Mouse (Mus musculus) induced T-regulatory cell, adult 2 months (primary cell): ENCODE measurements around the gene Aar2.
A peak's percentile ranks its signal among the peaks of the same experiment; 100 is the strongest.

ENCODE experiments used
- DNase-seq: peaks from one replicate; pipeline ENCODE4 v3.0.0-alpha.2; 2012; ENCODE audit warnings: low read depth

Gene Aar2

GRCm38 (mm10) chr2:156568647-156569046, 21.3 kb downstream of the Aar2 start:
- DNase-seq, result no peak

- no peak for DNase-seq
Measured at GRCm38 (mm10) chr2:156569261-156569660, 21.9 kb downstream of the Aar2 start.

- DNase-seq, result no peak
Measured at GRCm38 (mm10) chr2:156571521-156571920, 24.1 kb downstream of the Aar2 start.

GRCm38 (mm10) chr2:156576850-156577587, 29.6 kb downstream of the Aar2 start:
- DNase-seq, result no peak

GRCm38 (mm10) chr2:156580507-156580906, 33.1 kb downstream of the Aar2 start:
- DNase-seq, result no peak

- DNase-seq, result no peak
Measured at GRCm38 (mm10) chr2:156581244-156581643, 33.9 kb downstream of the Aar2 start.

- no peak for DNase-seq
Measured at GRCm38 (mm10) chr2:156582887-156583286, 35.5 kb downstream of the Aar2 start.

- peak; percentile 33 for DNase-seq
Measured at GRCm38 (mm10) chr2:156584154-156584796, 36.9 kb downstream of the Aar2 start.

- DNase-seq, result no peak
Measured at GRCm38 (mm10) chr2:156584797-156585471, 37.5 kb downstream of the Aar2 start.

- no peak for DNase-seq
Measured at GRCm38 (mm10) chr2:156589481-156589880, 42.1 kb downstream of the Aar2 start.

- no peak for DNase-seq
Measured at GRCm38 (mm10) chr2:156594987-156595490, 47.7 kb downstream of the Aar2 start.

- DNase-seq, result no peak
Measured at GRCm38 (mm10) chr2:156602581-156602980, 55.2 kb downstream of the Aar2 start.

- no peak for DNase-seq
Measured at GRCm38 (mm10) chr2:156603671-156604070, 56.3 kb downstream of the Aar2 start.

- DNase-seq, result no peak
Measured at GRCm38 (mm10) chr2:156605144-156605543, 57.8 kb downstream of the Aar2 start.

- no peak for DNase-seq
Measured at GRCm38 (mm10) chr2:156605971-156606370, 58.6 kb downstream of the Aar2 start.

- DNase-seq, result peak; percentile 4
Measured at GRCm38 (mm10) chr2:156613081-156613540, 65.7 kb downstream of the Aar2 start.

GRCm38 (mm10) chr2:156613541-156614257, 66.3 kb downstream of the Aar2 start, which contains the start of gene Dlgap4:
Dlgap4 (plus strand) TSS chr2:156613705.
- peak; percentile 3 for DNase-seq

- DNase-seq, result no peak
Measured at GRCm38 (mm10) chr2:156614258-156614556, 66.8 kb downstream of the Aar2 start.

- DNase-seq, result no peak
Measured at GRCm38 (mm10) chr2:156614661-156615654, 67.6 kb downstream of the Aar2 start.

- DNase-seq, result no peak
Measured at GRCm38 (mm10) chr2:156616513-156616912, 69.1 kb downstream of the Aar2 start.

GRCm38 (mm10) chr2:156617536-156617935, 70.2 kb downstream of the Aar2 start:
- DNase-seq, result no peak
